Mouse (Mus musculus) ES-CJ7 (cell line): ENCODE data around the gene Ifnl2.

Experiments used
- DNase-seq: peaks from one replicate; pipeline ENCODE4 v3.0.0; 2011; ENCODE audit warnings: low read depth, low spot score

The Ifnl2 gene

GRCm38 (mm10) chr7:28490903-28491302 is 19.4 kb downstream of the Ifnl2 start:
- peak; percentile 68 for DNase-seq

GRCm38 (mm10) chr7:28490410-28490809 is 19.8 kb downstream of the Ifnl2 start:
- peak; percentile 96 for DNase-seq

- peak; percentile 92 for DNase-seq
Measured at GRCm38 (mm10) chr7:28488030-28488491, 22.2 kb downstream of the Ifnl2 start.

- peak; percentile 86 for DNase-seq
Measured at GRCm38 (mm10) chr7:28484192-28484591, 26.1 kb downstream of the Ifnl2 start.

- no peak for DNase-seq
Measured at GRCm38 (mm10) chr7:28482854-28483253, 27.4 kb downstream of the Ifnl2 start.

GRCm38 (mm10) chr7:28478854-28479253 is 31.4 kb downstream of the Ifnl2 start:
- DNase-seq = no peak

GRCm38 (mm10) chr7:28477363-28477762 is 32.9 kb downstream of the Ifnl2 start:
- no peak for DNase-seq

GRCm38 (mm10) chr7:28476191-28476590 is 34.1 kb downstream of the Ifnl2 start:
- DNase-seq = no peak

- DNase-seq = no peak
Measured at GRCm38 (mm10) chr7:28467213-28467751, 43.0 kb downstream of the Ifnl2 start.

- DNase-seq = no peak
Measured at GRCm38 (mm10) chr7:28466721-28467212, 43.5 kb downstream of the Ifnl2 start.

- peak; percentile 91 for DNase-seq
Measured at GRCm38 (mm10) chr7:28464416-28465212, 45.6 kb downstream of the Ifnl2 start.

GRCm38 (mm10) chr7:28462769-28463168 is 47.5 kb downstream of the Ifnl2 start:
- DNase-seq = no peak

- DNase-seq = no peak
Measured at GRCm38 (mm10) chr7:28460361-28460760, 49.9 kb downstream of the Ifnl2 start.
